Mouse (Mus musculus) brain, adult 2 months (tissue): ENCODE measurements around the gene Aox1.
"Not testable (repeated sequence)": the region's sequence is repeated elsewhere in the genome, so short reads cannot be mapped to it uniquely, and the experiment has no call there.

Experiments
- DNase-seq: peaks from one replicate; pipeline ENCODE4 v3.0.0; 2011; ENCODE audit warnings: low read depth, low spot score

Gene Aox1

DNA sequence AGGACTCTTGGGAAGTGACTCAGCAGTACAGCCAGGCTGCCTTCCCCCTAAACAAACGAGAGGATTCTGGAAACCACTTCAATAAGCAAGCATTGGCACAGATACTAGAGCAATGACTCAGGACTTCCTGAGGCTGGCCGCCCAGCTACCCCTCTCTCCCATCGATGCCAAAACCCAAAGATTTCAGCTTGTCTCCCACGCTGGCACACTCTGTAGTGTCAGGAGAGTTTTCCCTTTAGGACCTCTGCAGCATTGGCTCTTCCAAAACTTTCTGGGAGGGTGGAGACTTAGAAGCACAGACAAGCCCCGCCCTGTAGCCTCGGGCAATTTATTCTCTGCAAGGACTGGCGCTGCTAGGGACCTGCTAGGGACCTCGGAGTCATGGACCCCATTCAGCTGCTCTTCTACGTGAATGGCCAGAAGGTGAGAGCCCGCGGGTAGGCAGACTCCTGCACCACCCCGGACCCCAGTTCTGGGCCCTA is at the start of gene Aox1:
Gene Aox1, plus strand, starts transcription at position 296 of the 482 bp plus-strand sequence.
- DNase-seq, result peak; percentile 84

DNA sequence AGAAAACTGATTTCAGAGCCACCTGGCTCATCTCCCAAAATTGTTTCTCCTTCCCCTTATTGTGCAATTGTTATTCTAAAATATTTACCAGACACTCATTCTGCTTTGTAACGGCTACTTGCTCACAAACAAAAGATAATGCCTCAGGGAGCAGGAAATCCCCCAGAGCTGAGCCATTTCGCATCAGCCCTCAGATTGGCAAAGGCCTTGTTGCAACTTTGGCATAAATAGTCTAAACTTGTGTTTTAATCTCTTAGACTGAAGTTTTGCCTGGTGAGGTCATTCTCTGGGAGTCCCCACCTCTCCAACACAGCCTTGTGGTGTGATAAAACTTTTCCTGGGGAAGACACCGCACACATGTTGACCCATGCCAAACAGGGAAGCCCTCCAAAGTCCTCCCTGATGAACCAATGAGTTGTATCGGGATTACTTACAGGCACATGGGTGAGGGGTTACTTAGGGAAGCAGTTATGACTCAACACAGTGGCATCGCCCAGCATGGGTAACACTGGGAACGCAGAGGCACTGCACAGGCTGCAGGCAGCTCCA is 40.6 kb upstream of the Aox1 start:
- no peak for DNase-seq

DNA sequence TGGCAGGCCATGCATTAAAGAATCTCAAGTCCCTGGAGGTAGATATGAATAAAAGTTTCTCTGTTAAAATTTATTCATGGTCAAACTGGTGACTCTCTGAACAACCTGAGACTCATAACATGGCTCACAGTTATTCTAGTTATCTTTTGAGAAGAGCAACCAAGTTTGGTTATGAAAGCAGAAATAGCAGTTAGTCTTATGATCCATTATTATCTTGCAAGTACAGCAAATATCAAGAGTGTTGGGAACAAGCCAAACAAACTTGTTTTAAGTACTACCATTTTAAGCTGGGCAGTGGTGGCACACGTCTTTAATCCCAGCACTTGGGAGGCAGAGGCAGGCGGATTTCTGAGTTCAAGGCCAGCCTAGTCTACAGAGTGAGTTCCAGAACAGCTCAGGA is 38.5 kb upstream of the Aox1 start:
- no peak for DNase-seq

DNA sequence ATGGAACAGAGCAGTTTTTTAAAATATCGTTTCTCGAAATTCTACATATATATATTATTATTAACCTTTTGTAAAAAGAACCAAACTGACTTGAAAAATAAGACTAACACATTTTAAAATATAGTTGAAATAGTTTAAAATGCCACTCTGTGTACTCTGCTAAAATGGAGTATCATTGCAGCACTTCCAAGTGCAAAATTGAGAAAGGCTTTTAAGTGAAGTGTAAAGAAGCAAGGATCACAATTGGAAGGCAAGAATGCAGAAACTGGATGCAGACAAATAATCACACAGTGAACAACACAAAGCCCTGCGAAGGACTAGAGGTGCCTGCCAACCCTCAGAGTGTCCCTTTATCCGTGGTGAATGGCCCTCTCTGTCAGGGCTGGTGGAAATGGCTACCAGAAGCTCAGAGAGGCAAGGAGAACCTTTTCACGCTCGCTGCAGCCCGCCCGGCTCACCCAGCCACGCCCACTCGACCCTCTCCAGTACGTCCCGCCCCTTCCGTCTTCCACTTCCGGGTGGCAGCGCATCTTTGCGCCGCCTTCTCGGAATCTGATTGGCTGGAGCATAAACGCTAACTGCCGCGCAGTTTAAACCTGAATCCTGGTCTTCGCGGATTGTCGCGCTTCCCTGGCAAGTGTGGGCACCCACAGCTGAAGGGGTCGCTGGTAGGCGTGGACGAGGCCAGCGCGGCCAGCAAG is 34.1 kb upstream of the Aox1 start, which contains the start of gene Sgo2a:
Gene Sgo2a, plus strand, starts transcription at position 540 of the 701 bp plus-strand sequence.
- peak; percentile 97 for DNase-seq

DNA sequence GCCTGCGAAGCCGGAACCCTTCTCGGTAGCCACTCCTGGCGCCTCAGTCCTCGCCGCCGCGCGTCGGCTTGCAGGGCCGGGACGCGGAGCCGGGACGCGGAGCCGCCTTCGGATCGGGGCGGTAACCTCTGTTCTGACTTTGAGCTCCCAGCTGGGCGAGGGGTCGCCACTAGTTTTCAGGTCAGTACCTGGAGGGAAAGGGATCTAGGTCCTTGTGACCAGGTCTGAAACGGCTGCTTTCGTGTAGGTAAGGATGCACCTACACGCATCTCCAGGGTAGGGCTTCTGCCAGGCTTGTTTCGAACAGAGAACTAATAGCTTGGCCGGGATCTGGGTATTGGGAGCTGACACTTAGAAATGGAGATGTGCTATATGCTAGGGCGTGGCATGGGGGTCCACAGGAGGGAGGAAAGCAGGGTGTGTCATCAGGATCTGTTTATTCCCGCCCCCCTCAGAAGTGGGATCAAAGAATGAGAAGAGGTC is 33.6 kb upstream of the Aox1 start:
- no peak for DNase-seq

DNA sequence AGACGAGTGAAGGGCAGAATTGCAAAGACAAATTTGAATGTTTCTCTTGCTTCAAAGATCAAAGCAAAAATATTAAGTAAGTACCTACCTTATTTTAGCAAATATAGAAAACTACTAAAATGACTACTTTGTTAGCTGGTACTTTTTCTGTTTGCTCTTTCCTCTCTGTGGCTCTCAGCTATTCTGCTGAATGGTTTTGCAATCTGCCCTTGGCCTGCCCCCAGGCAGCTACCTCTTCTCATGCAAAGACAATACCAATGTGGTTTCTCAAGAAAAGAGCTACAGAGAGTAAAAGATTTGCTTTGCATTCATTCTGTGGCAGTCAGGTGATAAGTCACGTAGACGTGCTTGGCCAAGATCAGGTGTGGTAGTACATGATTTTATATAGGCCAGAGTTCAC is 31.6 kb upstream of the Aox1 start:
- DNase-seq, result no peak

DNA sequence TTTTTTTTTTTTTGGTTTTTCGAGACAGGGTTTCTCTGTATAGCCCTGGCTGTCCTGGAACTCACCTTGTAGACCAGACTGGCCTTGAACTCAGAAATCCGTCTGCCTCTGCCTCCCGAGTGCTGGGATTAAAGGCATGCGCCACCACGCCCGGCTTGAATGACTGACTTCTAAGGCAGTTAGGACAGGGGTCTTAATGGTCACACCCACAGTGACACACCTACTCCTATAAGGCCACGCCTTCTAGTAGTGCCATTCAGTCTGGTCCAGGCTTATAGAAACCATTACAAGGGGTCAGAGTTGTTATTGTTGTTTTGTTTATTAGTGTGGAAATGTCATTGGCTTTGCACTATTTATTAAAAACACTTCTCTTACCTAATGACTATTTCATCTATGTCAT is 23.3 kb upstream of the Aox1 start:
- not testable (repeated sequence) for DNase-seq

DNA sequence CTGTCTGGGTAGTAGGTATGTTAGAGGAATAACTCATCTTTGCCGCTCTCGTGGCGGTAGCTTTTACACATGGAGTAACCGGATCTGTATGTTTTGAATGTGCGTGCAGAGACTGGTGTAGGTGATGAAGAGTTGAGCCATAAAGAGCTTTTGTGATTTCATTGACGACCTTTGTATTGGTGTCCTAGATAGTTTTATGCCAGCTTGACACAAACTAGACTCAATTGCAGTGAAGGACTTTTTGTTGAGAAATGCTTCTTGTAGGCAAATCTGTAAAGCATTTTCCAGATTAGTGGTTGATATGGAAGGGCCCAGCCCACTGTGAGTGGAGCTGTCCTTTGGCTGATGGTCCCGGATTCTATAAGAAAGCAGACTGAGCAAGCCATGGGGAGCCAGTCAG is 10.9 kb upstream of the Aox1 start, which contains the start of gene Kctd18:
Gene Kctd18, minus strand, starts transcription at position 101 of the 400 bp plus-strand sequence.
- DNase-seq, result no peak

DNA sequence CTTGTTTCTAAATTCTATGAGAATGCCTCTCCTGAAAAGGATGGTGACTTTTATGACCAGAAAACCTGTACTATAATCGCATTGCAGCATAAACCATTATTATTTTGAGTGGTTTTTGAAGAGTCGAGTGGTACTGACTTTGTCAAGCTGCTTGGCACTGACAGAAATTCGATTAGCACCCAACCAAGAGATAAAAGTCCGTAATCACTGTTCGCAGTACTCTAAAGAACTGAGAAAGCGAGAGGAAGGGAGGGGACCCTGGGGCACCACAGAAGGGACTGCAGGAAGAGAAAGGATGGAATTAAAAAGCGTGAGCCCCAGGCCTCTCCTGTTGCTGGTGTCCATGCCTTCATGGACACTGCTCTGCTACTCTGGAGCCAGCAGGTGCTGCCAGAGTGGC is 2.0 kb upstream of the Aox1 start:
- no peak for DNase-seq

DNA sequence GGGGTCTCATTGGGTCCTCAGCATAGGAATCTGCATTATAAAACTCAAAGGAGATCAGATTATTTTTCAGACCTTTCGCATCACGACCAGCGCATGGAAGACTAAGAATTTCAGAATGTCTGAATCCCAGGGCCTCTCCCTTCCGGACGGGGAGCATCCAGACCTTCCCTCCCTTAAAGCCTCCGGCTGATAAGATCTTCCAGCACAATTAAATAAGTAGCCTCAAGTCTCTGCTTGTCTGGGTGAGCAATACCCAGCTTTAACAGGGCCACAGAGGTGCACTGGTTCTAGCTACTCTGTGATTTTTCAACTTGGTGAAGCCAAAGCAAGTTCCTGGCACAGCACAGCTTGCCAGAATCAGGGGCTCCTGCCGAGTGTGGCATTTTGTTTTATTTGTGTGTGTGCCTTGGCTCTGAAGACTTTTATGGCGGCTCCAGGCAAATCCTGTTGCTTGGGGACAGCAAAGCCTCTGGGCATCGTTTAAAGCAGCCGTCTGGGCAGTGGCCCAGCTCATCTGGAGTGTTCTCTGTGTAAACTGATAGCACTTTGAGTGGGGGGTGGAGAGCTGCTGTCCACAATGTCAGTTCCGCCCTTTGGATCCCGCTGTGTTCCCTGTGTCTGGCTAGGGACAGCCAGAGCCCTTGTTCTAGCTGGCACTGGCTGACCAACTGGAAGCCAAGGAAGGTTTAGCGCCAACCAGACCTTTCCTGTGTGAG is 583 bp downstream of the Aox1 start:
- DNase-seq, result peak; percentile 79

DNA sequence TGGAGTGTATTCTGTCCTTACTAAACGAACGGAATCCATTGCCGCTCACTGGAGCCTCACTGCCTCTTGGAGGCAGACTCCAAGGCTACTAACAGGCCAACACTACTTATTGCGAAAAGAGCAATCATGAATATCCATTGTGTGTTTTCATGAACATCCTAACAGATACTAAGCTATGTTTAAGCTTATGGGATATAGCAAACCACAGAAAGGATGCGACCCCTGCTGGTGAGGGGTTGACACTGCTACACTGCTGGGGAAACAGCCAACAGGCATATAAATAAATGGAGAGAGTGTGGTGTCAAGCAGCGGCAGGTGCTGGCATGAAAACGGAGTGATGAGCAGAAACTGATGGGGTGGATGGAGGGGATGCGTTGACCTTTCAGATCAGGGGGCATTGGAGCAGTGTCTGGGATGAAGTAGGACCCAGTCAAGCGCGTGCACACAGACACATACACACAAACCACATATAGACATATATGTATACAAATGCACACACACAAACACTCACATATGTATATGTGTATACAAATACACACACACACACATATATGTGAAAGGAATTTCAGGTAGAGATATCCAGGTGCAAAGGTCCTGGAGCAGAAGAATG is 1.5 kb downstream of the Aox1 start:
- DNase-seq, result peak; percentile 72

DNA sequence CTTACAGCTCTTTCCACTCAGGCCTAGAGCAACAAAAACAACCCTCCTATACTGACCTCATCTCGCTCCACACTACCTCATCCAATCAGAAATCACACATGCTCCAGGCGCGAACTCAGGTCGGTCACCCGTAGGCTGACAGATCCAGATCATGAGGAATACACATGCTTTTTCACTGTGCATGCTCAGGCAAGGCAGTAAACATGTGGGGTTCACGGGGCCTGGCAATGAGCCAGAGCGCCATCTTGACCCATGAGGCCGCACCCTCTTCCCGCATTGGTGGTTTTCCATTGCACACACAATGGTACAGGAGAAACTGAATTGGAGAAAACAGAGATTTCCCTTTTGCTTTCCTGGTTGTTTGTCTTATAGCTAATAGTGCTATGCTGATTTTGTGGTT is 7.6 kb downstream of the Aox1 start:
- not testable (repeated sequence) for DNase-seq

DNA sequence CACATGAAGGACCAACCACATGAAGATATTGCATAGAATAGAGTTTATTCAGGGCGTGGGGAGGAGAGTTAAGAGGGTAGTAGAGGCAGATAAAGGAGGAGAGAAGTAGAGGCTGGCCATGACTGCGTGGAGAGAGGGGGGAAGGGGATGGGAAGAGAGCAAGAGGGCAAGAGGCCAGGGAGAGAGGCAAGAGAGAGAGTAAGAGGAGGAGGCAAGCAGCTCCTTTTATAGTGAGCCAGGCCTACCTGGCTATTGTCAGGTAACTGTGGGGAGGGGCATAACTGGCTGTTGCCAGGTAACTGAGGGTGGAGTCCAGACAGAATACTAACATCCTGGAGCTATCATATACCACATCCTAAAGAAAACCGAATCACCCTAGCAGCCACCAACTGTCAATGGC is 15.3 kb downstream of the Aox1 start:
- DNase-seq, result no peak

DNA sequence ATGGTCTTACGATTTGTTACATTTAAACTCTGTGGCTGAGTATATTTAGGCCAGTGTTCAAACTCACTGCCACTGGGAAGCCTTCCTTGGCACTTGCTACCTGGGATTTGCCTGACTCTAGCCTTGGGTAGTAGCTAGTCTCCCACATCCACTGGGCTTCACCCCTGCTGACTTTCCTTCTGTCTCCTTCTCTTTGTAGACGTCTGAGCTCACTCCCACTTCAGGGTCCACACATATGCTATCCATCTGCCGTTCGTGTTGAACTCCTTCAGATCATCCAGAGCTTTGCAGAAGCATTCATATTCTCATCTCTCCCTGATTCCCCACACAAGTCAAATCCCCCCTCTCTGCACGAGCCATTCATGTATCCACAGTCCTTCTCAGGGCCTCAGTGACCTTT is 15.8 kb downstream of the Aox1 start:
- peak; percentile 96 for DNase-seq

DNA sequence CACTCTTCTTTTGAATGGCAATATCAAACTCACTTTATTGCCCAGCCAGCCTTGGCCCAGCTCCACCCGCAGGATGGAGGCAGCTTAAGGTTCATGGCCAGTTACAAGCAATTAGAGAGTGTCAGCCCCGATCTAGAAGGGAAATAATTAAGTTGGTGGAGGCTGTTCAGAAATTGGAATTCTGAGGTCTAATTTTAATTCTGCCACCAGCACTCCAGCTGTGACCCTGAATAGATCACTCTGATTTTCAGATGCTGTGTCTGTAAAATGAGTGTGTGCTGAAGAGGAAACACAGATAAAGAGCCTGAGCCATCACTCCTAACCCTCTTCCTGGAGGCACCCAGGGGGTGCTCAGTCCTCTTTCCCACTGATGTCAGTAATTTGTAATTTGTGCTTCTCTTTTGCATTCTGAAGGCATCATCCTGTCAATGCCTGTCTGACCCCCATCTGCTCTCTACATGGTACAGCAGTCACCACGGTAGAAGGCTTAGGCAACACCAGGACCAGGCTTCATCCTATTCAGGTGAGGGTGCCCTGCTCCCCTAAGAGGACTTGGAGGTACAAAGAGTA is 17.1 kb downstream of the Aox1 start:
- no peak for DNase-seq

DNA sequence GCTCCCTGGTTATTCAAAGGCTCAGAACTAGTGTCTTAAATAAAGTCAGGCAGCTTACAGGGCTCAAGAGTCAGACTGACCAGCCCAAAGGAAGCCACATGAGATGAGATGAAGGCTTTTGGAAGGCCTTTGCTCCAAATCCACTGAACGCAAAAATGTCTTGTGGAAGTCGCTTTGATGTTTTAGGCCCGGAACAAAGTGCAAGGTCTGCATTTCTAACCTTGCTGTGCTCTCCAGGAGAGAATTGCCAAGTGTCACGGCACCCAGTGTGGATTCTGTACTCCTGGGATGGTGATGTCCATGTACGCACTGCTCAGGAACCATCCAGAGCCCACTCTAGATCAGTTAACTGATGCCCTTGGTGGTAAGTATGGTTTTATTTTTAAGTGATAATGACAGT is 19.4 kb downstream of the Aox1 start:
- DNase-seq, result no peak

DNA sequence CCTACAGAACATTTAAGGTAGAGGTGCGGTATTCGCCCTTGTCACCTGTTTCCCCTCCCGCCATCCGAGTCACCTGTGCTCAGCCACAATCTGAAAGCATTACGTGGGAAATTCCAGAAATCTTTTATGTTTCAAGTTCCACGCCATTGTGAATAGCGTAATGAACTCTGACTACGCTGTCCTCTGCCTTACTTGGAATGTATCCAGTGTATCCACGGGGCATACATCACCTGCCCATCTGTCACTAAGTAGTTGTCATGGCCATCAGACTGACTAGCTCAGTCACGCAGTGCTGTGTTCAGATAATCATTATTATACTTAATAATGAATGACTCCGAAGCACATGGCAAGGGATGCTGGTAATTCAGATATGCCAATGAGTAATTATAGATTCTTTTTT is 25.9 kb downstream of the Aox1 start:
- no peak for DNase-seq

DNA sequence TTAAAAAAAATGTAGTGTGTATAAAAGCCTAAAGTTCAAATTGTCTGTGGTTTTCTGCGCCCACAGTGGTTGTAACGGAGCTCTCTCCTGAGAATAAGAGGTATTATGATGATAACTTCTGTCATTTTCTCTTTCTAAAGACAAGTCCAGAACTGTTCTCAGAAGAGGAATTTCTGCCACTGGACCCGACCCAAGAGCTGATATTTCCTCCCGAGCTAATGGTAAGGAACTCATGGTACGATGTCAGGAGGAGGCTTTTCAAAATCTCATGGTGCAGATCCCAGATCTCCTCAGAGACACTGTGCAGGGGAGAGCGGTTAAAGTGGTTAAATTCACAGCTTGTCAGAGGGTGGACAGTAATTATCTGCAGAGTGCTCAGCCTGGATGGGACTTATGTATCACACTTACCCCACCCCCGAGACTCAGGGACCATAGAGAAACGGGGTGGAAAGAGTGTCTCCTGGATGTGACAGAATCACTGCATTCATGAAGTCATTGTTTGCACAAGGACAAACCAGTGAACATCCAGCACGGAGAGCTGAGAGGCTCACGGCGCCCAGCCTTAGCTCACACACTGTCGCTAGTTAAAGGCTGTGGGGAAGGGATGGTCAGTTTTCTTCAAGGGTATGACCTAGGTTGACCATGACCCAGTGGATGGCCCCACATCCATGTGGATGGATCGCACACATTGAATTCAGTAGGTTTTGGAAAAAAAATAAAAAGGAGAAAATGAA is 26.5 kb downstream of the Aox1 start:
- peak; percentile 12 for DNase-seq

DNA sequence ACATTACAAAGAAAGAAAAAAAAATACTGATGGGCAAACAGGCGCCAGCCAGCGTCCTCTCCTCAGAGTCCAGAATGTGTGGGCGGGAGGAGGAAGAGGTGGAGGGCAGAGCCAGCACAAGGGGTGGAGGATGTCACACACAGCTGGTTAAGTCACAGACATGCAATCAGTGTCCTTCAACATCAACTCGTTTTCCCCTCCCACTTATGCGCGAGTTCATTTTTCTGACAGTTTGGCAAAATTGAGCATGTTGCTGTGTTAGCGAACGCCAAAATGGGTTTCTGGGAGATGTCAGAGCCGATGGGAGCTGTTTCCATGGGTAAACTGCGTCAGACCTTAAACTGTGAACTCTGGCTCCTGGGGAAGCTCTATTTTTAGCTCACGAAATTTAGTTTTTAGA is 27.2 kb downstream of the Aox1 start:
- DNase-seq, result peak; percentile 32

DNA sequence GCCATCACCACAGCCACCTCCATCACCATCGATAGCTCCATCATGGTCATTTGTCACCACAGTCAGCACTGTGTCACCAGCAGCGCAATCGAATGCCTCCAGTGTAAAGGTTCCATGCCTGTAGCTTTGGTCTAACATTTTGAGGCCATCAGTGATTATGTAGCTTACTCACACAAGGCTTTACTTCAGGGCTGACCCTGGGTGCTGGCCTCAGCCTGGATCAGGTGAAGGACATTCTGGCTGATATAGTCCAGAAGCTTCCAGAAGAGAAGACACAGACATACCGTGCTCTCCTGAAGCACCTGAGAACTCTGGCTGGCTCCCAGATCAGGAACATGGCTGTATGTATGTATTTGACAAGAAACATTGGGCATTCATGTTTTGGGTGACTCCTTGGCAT is 29.1 kb downstream of the Aox1 start:
- DNase-seq, result no peak

DNA sequence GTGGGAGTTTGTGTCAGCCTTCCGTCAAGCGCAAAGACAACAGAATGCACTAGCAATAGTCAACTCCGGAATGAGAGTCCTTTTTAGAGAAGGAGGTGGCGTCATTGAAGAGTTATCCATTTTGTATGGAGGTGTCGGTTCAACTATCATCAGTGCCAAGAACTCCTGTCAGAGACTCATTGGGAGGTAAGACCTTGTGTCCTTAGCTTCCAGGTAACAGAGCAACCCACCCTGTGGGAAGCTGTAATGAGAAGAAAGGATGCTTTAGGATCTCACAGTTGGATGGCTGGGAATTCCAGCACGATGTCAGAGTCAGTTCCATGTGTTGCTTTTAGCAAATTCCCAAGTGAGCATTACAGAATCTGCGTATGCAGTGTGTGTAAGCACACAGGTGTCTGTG is 32.4 kb downstream of the Aox1 start:
- no peak for DNase-seq
